Mouse (Mus musculus): ENCODE results near the gene Slc12a8.

Gene Slc12a8

DNA sequence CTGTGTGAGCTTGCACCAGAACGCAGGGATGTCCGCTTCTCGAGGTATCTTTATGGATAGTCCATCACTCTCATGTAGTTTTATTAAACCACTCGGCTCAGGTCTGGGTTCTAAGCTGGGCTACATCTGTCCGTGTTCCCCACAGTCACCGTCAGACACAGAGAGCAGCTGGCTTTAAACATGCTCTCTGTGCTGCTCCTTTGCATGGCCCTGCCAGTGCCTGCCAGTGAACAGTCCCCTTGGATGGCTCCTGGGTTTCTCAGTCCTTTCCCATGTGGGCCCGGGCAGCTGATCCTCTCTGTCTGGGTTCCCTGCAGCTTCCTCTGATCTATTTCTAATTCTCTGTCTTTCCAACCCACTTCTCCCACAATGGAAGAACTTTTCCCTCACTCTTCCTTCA lies 93.3 kb downstream of the Slc12a8 start:
- DNase-seq (ENCODE audit: low read depth, low spot score), result no peak

DNA sequence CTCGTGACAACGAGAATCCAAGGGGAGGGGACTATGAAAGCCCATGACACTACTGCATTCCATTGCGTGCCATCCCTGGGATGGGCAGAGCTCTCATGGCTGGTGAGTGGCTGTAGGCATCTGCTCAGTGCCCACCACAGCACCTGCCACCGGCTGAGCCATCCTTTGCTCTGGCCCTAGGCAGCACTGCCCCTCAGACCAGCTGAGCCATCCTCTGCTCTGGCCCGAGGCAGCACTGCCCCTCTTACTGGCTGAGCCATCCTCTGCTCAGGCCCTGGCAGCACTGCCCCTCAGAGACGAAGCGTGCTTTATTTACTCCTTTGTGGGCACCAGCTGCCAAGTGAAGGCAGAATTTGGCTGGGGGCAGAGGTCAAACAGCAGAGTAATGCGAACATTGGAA lies 94.2 kb downstream of the Slc12a8 start:
- DNase-seq (ENCODE audit: low read depth, low spot score), result no peak

DNA sequence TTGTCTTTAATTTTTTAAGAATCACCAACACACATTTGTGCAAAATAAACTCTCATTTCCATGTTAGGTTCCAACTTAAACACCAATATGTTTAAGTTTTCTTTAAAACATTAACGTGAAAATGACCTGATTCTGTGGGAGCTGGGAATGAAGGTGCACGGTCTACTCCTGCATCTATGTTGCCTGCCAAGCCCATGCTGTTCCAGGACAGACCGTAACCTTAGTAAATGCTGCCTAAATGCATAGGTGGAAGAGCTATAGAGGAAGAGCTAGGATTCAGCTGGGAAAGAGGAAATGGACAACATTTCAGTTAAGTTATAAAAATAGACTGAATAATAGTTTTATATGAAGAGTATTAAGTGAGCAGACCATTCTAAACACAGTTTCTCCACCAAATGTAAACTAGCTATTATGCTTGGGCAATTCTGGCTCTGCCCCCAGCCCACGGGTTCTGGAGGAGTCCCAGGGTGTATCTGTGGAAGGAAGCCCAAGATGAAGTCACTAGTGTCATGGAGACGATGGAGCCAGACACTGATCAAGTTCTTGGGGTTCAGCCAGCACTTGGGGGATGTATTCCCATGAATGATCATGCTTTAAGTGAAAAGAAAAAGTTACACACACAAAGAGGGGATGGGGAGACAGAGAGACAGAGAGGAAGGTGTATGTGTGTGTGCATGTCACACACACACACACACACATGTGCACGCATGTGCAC lies 95.1 kb downstream of the Slc12a8 start:
- no peak for DNase-seq (ENCODE audit: low read depth, low spot score)

- peak; percentile 48 for DNase-seq (ENCODE audit: low read depth, low spot score)
Measured at GRCm38 (mm10) chr16:33615986-33616385, 98.9 kb downstream of the Slc12a8 start.

GRCm38 (mm10) chr16:33621836-33622235 lies 104.7 kb downstream of the Slc12a8 start:
- no peak for DNase-seq (ENCODE audit: low read depth, low spot score)

DNA sequence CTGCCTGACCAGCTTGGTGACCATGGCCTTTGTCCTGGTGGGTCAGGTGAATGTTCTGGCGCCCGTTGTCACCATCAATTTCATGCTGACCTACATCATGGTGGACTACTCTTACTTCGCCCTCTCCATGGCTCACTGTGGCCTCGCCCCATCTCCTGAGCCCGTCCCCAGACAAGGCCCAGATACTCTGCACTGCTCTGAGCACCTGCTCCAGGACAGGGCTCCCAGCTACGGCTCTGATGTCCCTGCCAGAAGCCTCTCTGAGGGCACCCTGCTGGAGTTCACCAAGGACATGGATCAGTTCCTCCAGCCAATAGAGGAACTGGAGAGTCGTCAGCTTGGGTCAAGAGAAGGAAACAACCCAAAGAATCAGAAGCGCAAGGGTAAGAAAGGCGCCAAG lies 107.5 kb downstream of the Slc12a8 start:
- DNase-seq (ENCODE audit: low read depth, low spot score), result no peak

DNA sequence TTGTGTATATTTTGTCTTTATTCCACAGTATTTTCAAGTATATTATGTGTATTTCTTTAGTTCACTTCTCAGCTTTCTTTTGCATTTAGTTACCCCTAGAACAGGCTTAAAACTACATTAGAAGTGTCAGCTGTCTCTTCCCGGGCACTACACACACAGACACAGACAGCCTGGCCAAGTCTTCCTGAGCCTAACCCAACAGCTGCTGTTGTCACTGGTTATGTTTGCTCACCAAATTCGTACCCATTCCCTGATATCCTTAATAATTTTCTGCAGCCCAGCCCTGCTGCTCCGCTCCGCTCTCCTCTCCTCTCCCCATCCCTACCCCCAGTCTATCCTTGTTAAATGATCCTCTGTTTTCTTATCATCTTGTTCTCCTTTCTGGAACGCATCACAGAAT lies 112.4 kb downstream of the Slc12a8 start:
- no peak for DNase-seq (ENCODE audit: low read depth, low spot score)

GRCm38 (mm10) chr16:33635836-33636595 lies 118.9 kb downstream of the Slc12a8 start:
- DNase-seq (ENCODE audit: low read depth, low spot score), result no peak

GRCm38 (mm10) chr16:33641779-33642178 lies 124.7 kb downstream of the Slc12a8 start:
- no peak for DNase-seq (ENCODE audit: low read depth, low spot score)

DNA sequence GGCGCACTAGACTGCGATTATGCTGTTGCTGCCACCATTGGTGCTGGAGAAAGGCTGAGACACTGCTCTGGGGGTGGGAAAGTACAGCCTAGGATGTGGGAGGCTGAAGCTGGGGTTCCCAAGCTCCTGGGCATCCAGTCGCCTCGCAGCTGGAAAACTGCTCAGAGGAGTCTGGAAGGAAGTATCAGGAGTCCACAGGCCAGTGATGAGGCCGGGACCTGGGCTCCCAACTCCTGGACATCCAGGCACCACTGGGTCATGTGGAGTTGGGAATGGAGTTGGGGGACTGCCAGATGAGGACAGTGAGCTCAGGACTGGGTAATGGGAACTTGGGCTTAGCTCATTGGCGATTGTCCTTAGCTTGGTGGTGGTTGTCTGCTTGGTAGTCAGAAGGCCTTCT lies 136.0 kb downstream of the Slc12a8 start:
- DNase-seq (ENCODE audit: low read depth, low spot score), result no peak

DNA sequence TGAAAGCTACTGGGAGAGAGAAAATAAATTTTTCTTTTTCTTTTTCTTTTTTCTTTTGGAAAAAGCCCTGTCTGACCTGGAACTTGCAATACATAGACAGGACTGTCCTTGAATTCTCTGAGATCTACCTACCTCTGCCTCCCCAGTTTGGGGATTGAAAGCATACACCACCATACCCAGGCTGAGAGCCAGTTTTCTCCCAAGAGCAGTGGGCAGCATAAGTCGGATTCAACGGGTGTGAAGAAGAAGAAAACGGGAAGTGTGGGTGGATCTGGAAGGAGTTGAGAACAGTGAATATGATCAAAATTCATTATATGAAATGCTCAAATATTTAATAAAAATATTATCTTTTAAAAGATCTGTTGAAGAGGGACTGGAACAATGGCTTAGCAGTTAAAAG lies 138.3 kb downstream of the Slc12a8 start:
- DNase-seq (ENCODE audit: low read depth, low spot score), result no peak

- no peak for DNase-seq (ENCODE audit: low read depth, low spot score)
Measured at GRCm38 (mm10) chr16:33657191-33657590, 140.1 kb downstream of the Slc12a8 start.

- no peak for DNase-seq (ENCODE audit: low read depth, low spot score)
Measured at GRCm38 (mm10) chr16:33658121-33658520, 141.0 kb downstream of the Slc12a8 start.

DNA sequence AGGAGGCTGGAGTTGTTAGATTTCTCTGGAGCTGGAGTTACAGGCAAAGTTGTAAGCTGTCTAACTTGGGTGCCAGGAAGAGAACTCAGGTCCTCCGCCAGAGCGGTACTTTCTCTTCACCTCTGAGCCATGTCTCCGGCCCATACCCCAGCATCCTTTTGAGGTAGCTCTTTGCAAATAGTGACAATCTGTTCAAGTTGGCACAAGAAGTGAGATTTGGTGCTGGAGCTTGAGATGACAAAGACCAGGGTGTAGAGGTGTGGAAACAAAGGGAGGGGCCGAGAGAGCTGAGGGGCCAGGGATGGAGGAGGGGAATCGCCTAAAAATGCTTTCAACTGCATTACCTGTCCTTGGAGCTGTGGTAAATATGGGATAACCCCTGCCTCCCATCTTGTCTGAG lies 142.4 kb downstream of the Slc12a8 start:
- no peak for DNase-seq (ENCODE audit: low read depth, low spot score)

GRCm38 (mm10) chr16:33660125-33660524 lies 143.0 kb downstream of the Slc12a8 start:
- DNase-seq (ENCODE audit: low read depth, low spot score), result peak; percentile 64

DNA sequence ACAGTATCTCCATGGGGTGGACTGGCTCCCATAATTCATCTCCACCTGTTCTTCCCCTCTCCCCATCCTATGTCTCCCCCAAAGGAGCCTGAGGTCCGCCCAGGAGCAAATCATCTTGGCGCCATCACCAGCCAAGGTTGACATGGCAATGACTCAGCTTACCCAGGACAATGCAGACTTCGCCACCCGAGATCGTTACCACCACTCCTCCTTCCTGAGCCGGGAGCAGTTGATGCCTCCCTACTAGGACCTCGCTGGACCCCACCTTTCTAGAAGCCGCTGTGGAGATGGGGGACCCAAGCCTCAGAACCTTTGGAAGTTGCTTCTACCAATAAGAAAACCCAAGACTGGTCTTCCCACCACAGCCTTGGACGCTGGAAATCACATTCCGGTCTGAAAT lies 145.7 kb downstream of the Slc12a8 start:
- no peak for DNase-seq (ENCODE audit: low read depth, low spot score)

GRCm38 (mm10) chr16:33666226-33666625 lies 149.1 kb downstream of the Slc12a8 start:
- DNase-seq (ENCODE audit: low read depth, low spot score), result no peak

GRCm38 (mm10) chr16:33666985-33667538 lies 149.9 kb downstream of the Slc12a8 start:
- no peak for DNase-seq (ENCODE audit: low read depth, low spot score)

- no peak for DNase-seq (ENCODE audit: low read depth, low spot score)
Measured at GRCm38 (mm10) chr16:33668448-33668847, 151.3 kb downstream of the Slc12a8 start.

DNA sequence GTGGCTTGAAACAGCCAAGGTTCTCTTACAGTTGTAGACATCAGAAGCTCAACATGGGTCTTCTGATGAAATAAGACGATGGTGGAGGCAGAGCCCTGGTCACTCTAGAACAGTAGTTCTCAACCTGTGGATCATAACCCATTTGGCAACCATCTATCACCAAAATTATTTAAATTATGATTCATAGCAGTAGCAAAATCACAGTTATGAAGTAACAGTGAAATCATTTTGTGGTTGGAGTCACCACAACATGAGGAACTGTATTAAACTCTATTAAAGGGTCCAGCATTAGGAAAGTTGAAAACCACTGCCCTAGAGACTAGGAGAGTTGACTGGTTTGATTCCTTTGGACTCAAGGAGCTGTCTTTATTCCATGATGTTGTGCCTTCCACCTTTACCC lies 151.9 kb downstream of the Slc12a8 start:
- no peak for DNase-seq (ENCODE audit: low read depth, low spot score)

- no peak for DNase-seq (ENCODE audit: low read depth, low spot score)
Measured at GRCm38 (mm10) chr16:33670340-33670739, 153.2 kb downstream of the Slc12a8 start.

- DNase-seq (ENCODE audit: low read depth, low spot score), result no peak
Measured at GRCm38 (mm10) chr16:33670933-33671332, 153.8 kb downstream of the Slc12a8 start.

GRCm38 (mm10) chr16:33672188-33672587 lies 155.1 kb downstream of the Slc12a8 start:
- DNase-seq (ENCODE audit: low read depth, low spot score), result no peak

All from ES-CJ7 (cell line).